Mouse (Mus musculus) limb, embryonic 11.5 days (tissue): ENCODE data around the gene Commd6. TPM values are rescaled to one million over a fixed set of nuclear protein-coding genes. Genes with fewer than 3 reads are reported as not detected.
A peak's percentile ranks its signal among the peaks of the same experiment; 100 is the strongest.

Source experiments
- ATAC-seq: fragments of 200-750 bp; cut with Nextera tagmentation; 2 replicates; pipeline ENCODE4 v1.8.0; 2017; ENCODE audit warnings: low read depth; ENCODE audit not compliant: insufficient number of reproducible peaks, low FRiP score, low TSS enrichment
- DNase-seq: peaks from one replicate; pipeline ENCODE4 v3.0.0-alpha.2; 2015; ENCODE audit warnings: low spot score
- H3K27ac ChIP-seq: fragments of 300-500 bp; sonication (generic); replicated peaks from 2 replicates; pipeline ENCODE4 v1.5.1; 2014; ENCODE audit warnings: low read depth, mild to moderate bottlenecking, low read length
- H3K27me3 ChIP-seq: fragments of 300-500 bp; sonication (generic); 2 replicates; pipeline ENCODE4 v1.6.1; 2014; ENCODE audit warnings: mild to moderate bottlenecking, low read length, mixed read lengths; ENCODE audit not compliant: control insufficient read depth, insufficient read depth
- H3K36me3 ChIP-seq: fragments of 300-500 bp; sonication (generic); 2 replicates; pipeline ENCODE4 v1.6.1; 2014; ENCODE audit warnings: mild to moderate bottlenecking, low read length, moderate library complexity, mixed read lengths; ENCODE audit not compliant: control insufficient read depth, insufficient read depth
- H3K4me1 ChIP-seq: fragments of 300-500 bp; sonication (generic); 2 replicates; pipeline ENCODE4 v1.6.1; 2014; ENCODE audit warnings: low read length, mixed read lengths; ENCODE audit not compliant: control insufficient read depth, insufficient read depth
- H3K4me2 ChIP-seq: fragments of 300-500 bp; sonication (generic); 2 replicates; pipeline ENCODE4 v1.6.1; 2014; ENCODE audit warnings: low read depth, mild to moderate bottlenecking, moderate library complexity; ENCODE audit not compliant: severe bottlenecking
- H3K4me3 ChIP-seq: fragments of 300-500 bp; sonication (generic); 2 replicates; pipeline ENCODE4 v1.5.1; 2014; ENCODE audit warnings: low read depth, low read length
- H3K9ac ChIP-seq: fragments of 300-500 bp; sonication (generic); 2 replicates; pipeline ENCODE4 v1.6.1; 2014; ENCODE audit warnings: mild to moderate bottlenecking, low read length
- H3K9me3 ChIP-seq: fragments of 300-500 bp; sonication (generic); 2 replicates; pipeline ENCODE4 v1.6.1; 2016; ENCODE audit warnings: low read length; ENCODE audit not compliant: control insufficient read depth
- WGBS: fragments of 180-500 bp; shearing (Covaris S2); extraction: QIAGEN DNeasy Blood & Tissue Kit; methylation state at CpG from one replicate; pipeline ENCODE4 v1.1.7; 2014; 5-methylcytosine and 5-hydroxymethylcytosine counted together
- polyA plus RNA-seq: library from polyadenylated mRNA; unstranded; fragments of >200 nt; fragmentation: Nextera tagmentation; extraction: Ambion mirVana; gene quantifications from 2 replicates; pipeline ENCODE4 v1.2.1, GENCODE M21; 2014

Gene Commd6
- polyA plus RNA-seq, 1 experiment from 2014 or later: 88.8 TPM

- no peaks in the 10 kb centered on the region for H3K27me3 ChIP-seq
- H3K9me3 ChIP-seq: no peaks in the 10 kb centered on the region
- ATAC-seq (no peak), DNase-seq (no peak)
- no peak overlapping the region for H3K9ac ChIP-seq
- no peak overlapping the region for H3K27ac ChIP-seq
- no peaks in the 10 kb centered on the region for H3K36me3 ChIP-seq
- no peaks in the 10 kb centered on the region for H3K4me1 ChIP-seq
- no peak overlapping the region for H3K4me3 ChIP-seq
- H3K4me2 ChIP-seq: no peak overlapping the region
- WGBS: 34% methylated on average over 3 of the region's 3 CpGs
Measured at GRCm38 (mm10) chr14:101661654-101662412, 21.3 kb upstream of the Commd6 start.

- Histone ChIP-seq H3K9ac (no peak overlapping the region), H3K27ac (no peak overlapping the region), H3K9me3 (no peaks in the 10 kb centered on the region), H3K4me3 (no peak overlapping the region), H3K36me3 (no peaks in the 10 kb centered on the region), H3K27me3 (no peaks in the 10 kb centered on the region), H3K4me1 (no peaks in the 10 kb centered on the region), H3K4me2 (no peak overlapping the region)
- ATAC-seq (no peak), DNase-seq (no peak)
- WGBS: 88% methylated on average over 10 of the region's 10 CpGs
Measured at GRCm38 (mm10) chr14:101656307-101656706, 15.8 kb upstream of the Commd6 start.

- Histone ChIP-seq H3K9ac (peak overlapping the region; percentile 71), H3K27me3 (no peaks in the 10 kb centered on the region), H3K4me1 (no peaks in the 10 kb centered on the region), H3K27ac (no peak overlapping the region), H3K4me2 (peak overlapping the region; percentile 78), H3K4me3 (peak overlapping the region; percentile 97), H3K9me3 (no peaks in the 10 kb centered on the region), H3K36me3 (no peaks in the 10 kb centered on the region)
- DNase-seq (peak; percentile 39), ATAC-seq (no peak)
- under 1% methylated on average over 10 of the region's 10 CpGs for WGBS
Measured at GRCm38 (mm10) chr14:101654526-101654909, 14.0 kb upstream of the Commd6 start.

GRCm38 (mm10) chr14:101653581-101654525 lies 13.4 kb upstream of the Commd6 start, which contains the start of gene Uchl3:
TSS of gene Uchl3 (plus strand) at chr14:101653967.
- WGBS: under 1% methylated on average over 58 of the region's 81 CpGs
- peak; percentile 100 for DNase-seq
- Histone ChIP-seq H3K4me1 (no peaks in the 10 kb centered on the region), H3K36me3 (no peaks in the 10 kb centered on the region), H3K9me3 (no peaks in the 10 kb centered on the region), H3K27ac (no peak within 1 kb of the TSS; the same call in 1 of the 2 replicates), H3K27me3 (no peaks in the 10 kb centered on the region), H3K9ac (peak within 1 kb of the TSS; percentile 71), H3K4me3 (peak within 1 kb of the TSS; percentile 97), H3K4me2 (peak within 1 kb of the TSS; percentile 78)
- peak; percentile 93 for ATAC-seq

GRCm38 (mm10) chr14:101652571-101652970 lies 12.1 kb upstream of the Commd6 start:
- Histone ChIP-seq H3K4me2 (no peak overlapping the region), H3K27ac (no peak overlapping the region), H3K36me3 (no peaks in the 10 kb centered on the region), H3K9me3 (no peaks in the 10 kb centered on the region), H3K27me3 (no peaks in the 10 kb centered on the region), H3K4me1 (no peaks in the 10 kb centered on the region), H3K9ac (no peak overlapping the region), H3K4me3 (no peak overlapping the region)
- DNase-seq: no peak
- WGBS: 94% methylated on average over 6 of the region's 6 CpGs
- no peak for ATAC-seq

- Histone ChIP-seq H3K4me1 (no peaks in the 10 kb centered on the region), H3K9me3 (no peaks in the 10 kb centered on the region)
Measured at GRCm38 (mm10) chr14:101650551-101650950, 10.1 kb upstream of the Commd6 start.

GRCm38 (mm10) chr14:101644948-101645347 lies 4.5 kb upstream of the Commd6 start:
- H3K27me3 ChIP-seq: no peaks in the 10 kb centered on the region
- H3K27ac ChIP-seq: no peak overlapping the region
- DNase-seq: no peak
- no peak overlapping the region for H3K4me3 ChIP-seq
- H3K4me1 ChIP-seq: no peaks in the 10 kb centered on the region
- WGBS: 80% methylated on average over 1 of the region's 1 CpGs
- no peak overlapping the region for H3K9ac ChIP-seq
- no peak for ATAC-seq
- no peaks in the 10 kb centered on the region for H3K36me3 ChIP-seq
- no peaks in the 10 kb centered on the region for H3K9me3 ChIP-seq
- H3K4me2 ChIP-seq: no peak overlapping the region

More at GRCm38 (mm10) chr14:101650551-101650950, 10.1 kb upstream of the Commd6 start:
- Histone ChIP-seq H3K27ac (no peak overlapping the region), H3K36me3 (no peaks in the 10 kb centered on the region), H3K9ac (no peak overlapping the region), H3K4me3 (no peak overlapping the region), H3K4me2 (no peak overlapping the region), H3K27me3 (no peaks in the 10 kb centered on the region)
- ATAC-seq (no peak), DNase-seq (no peak)
- WGBS: 70% methylated on average over 4 of the region's 4 CpGs

GRCm38 (mm10) chr14:101637381-101637780 lies 3.1 kb downstream of the Commd6 start:
- Histone ChIP-seq H3K27ac (no peak overlapping the region), H3K4me3 (no peak overlapping the region), H3K27me3 (no peaks in the 10 kb centered on the region), H3K9me3 (no peaks in the 10 kb centered on the region), H3K36me3 (peaks cover 3% of the 10 kb centered on the region), H3K9ac (no peak overlapping the region), H3K4me1 (no peaks in the 10 kb centered on the region), H3K4me2 (no peak overlapping the region)
- WGBS: 91% methylated on average over 6 of the region's 6 CpGs
- DNase-seq (no peak), ATAC-seq (no peak)
